22 mouse cellular contexts compared by ENCODE assay signal in the genomic region with DNA sequence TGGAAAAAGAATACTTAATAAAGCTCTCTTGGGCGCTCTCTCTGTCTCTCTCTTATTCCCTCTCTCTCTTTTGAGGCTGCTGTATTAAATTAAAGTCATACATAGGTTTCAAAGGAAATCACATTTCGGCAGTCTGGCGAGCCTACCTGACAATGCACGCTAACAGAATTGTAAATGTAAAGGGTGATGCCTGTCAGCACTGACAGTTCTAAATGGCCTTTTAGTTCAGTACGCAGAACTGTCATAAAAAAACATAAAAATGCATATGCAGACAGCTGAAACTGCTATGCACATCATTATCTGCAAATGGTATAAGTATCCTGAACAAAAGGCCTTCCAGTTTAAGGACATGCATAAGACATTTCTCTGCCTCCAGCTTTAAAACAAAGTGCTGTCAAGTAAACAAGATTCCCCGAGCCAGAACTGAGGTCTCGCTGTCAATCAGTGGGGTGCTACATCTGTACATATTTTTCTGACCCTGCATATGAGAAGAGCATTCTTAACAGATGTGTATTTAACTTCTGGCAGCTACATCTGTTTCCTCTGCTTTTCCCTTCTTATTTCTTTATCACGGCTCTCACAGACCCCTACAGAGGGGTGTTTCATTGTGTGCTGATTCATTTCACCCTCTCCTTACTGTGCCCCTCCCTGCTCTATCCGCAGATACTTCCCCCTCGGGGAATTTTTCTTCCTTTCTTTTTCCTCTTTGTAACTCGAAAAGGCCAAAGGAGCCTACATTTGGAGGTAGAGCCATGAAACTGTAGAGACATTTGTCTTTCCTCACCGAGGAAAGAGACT.
DNase-seq lines count a peak whose midpoint lies in the region; ATAC-seq and TF ChIP-seq lines count a peak whose summit lies in the region.
"Had no signal": no experiment of that assay in that cellular context is flagged by ENCODE, and none has a peak within 500 bp of the region (broad histone marks: within the 10 kb centered on the region; RNA-seq: fewer than 3 reads in every experiment).

No protein-coding gene starts in this region.

- 50% methylated on average over 12 of the region's 12 CpGs for WGBS in forebrain, embryonic 15.5 days
- WGBS in forebrain, embryonic 11.5 days, result 66% methylated on average over 12 of the region's 12 CpGs
- WGBS in midbrain, embryonic 13.5 days, result 53% methylated on average over 12 of the region's 12 CpGs
- 35% methylated on average over 12 of the region's 12 CpGs for WGBS in midbrain, postnatal 0 days
- 30% methylated on average over 12 of the region's 12 CpGs for WGBS in embryonic facial prominence, embryonic 13.5 days
- WGBS in midbrain, embryonic 16.5 days, result 33% methylated on average over 12 of the region's 12 CpGs

- H3K4me2 ChIP-seq in forebrain, embryonic 15.5 days (replicated peaks), result no peak overlapping the region
- no peak overlapping the region for H3K4me2 ChIP-seq in forebrain, embryonic 11.5 days (ENCODE audit: low read depth, low read length, severe bottlenecking)
- no peak overlapping the region for H3K4me2 ChIP-seq in midbrain, embryonic 13.5 days (replicated peaks)
- H3K4me2 ChIP-seq in midbrain, postnatal 0 days (ENCODE audit: low read depth, low read length, poor library complexity, severe bottlenecking), result no peak overlapping the region
- H3K4me2 ChIP-seq in embryonic facial prominence, embryonic 13.5 days, result no peak overlapping the region
- 0 out of 2 replicates have a peak overlapping the region, but pooled peaks have one; percentile 4 for H3K4me2 ChIP-seq in midbrain, embryonic 16.5 days (ENCODE audit: low read length)
- H3K4me2 ChIP-seq: embryonic facial prominence, embryonic 15.5 days; heart, embryonic 12.5 days; liver, embryonic 11.5 days had no signal

- H3K27ac ChIP-seq in forebrain, embryonic 15.5 days (replicated peaks), result peak overlapping the region; percentile 71
- no peak overlapping the region for H3K27ac ChIP-seq in forebrain, embryonic 11.5 days (ENCODE audit: low read depth, low read length)
- H3K27ac ChIP-seq in midbrain, embryonic 13.5 days, result peak overlapping the region; percentile 44; the same call in 1 of the 2 replicates
- H3K27ac ChIP-seq in midbrain, postnatal 0 days (ENCODE audit: low read depth, low read length), result no peak overlapping the region
- H3K27ac ChIP-seq in embryonic facial prominence, embryonic 13.5 days, result peak overlapping the region; percentile 35
- peak overlapping the region; percentile 61 for H3K27ac ChIP-seq in midbrain, embryonic 16.5 days (ENCODE audit: low read length)
- H3K27ac ChIP-seq: embryonic facial prominence, embryonic 15.5 days; kidney, postnatal 0 days had no signal

- peak; percentile 62 for ATAC-seq in forebrain, embryonic 15.5 days (replicated peaks)
- no peak for ATAC-seq in forebrain, embryonic 11.5 days (replicated peaks; ENCODE audit: low FRiP score)
- no peak for ATAC-seq in midbrain, embryonic 13.5 days
- no peak; the same call in 1 of the 2 replicates for ATAC-seq in midbrain, postnatal 0 days (ENCODE audit: low FRiP score)
- no peak for ATAC-seq in embryonic facial prominence, embryonic 13.5 days (ENCODE audit: insufficient number of reproducible peaks, insufficient read depth, low FRiP score, low TSS enrichment, low read depth)
- peak; percentile 75 for ATAC-seq in midbrain, embryonic 16.5 days
- ATAC-seq: inflammation-experienced regulatory T-cells, adult 6 months; liver, postnatal 0 days had no signal

- peaks cover 14% of the 10 kb centered on the region for H3K4me1 ChIP-seq in forebrain, embryonic 15.5 days
- H3K4me1 ChIP-seq in forebrain, embryonic 11.5 days (replicated peaks; ENCODE audit: control insufficient read depth, insufficient read depth, low read length), result no peaks in the 10 kb centered on the region
- peaks cover 16% of the 10 kb centered on the region for H3K4me1 ChIP-seq in midbrain, embryonic 13.5 days (replicated peaks)
- H3K4me1 ChIP-seq in midbrain, postnatal 0 days (ENCODE audit: insufficient read depth, low read length), result 0 out of 2 replicates have a peak, but pooled peaks cover 3% of the 10 kb centered on the region
- peaks cover 19% of the 10 kb centered on the region for H3K4me1 ChIP-seq in embryonic facial prominence, embryonic 13.5 days
- H3K4me1 ChIP-seq in midbrain, embryonic 16.5 days (ENCODE audit: control insufficient read depth, insufficient read depth, low read length), result peaks cover 13% of the 10 kb centered on the region
- H3K4me1 ChIP-seq: heart, embryonic 12.5 days had no signal

- no peak for DNase-seq in forebrain, embryonic 11.5 days (ENCODE audit: low spot score)
- no peak for DNase-seq in midbrain, postnatal 0 days (ENCODE audit: low spot score)
- no peak for DNase-seq in adrenal gland, postnatal 10 days
- DNase-seq: adrenal gland, postnatal 36 days; cerebellum, adult 11-12 months; gastrocnemius, postnatal 10 days; heart, postnatal 10 days; kidney, adult 18-20 months; layer of hippocampus, adult 9-11 months; left cerebral cortex, postnatal 4 days; liver, postnatal 0 days; lung, postnatal 14 days; right cerebral cortex, postnatal 25 days had no signal

- no peak overlapping the region for H3K4me3 ChIP-seq in forebrain, embryonic 15.5 days
- H3K4me3 ChIP-seq in forebrain, embryonic 11.5 days (ENCODE audit: low read depth, low read length), result no peak overlapping the region
- no peak overlapping the region for H3K4me3 ChIP-seq in midbrain, embryonic 13.5 days (replicated peaks)
- no peak overlapping the region for H3K4me3 ChIP-seq in midbrain, postnatal 0 days (ENCODE audit: low read depth, low read length)
- H3K4me3 ChIP-seq in embryonic facial prominence, embryonic 13.5 days, result no peak overlapping the region
- no peak overlapping the region for H3K4me3 ChIP-seq in midbrain, embryonic 16.5 days (ENCODE audit: low read depth, low read length)
- H3K4me3 ChIP-seq: embryonic facial prominence, embryonic 15.5 days; heart, embryonic 12.5 days had no signal

- H3K36me3 ChIP-seq in forebrain, embryonic 15.5 days, result no peaks in the 10 kb centered on the region
- no peaks in the 10 kb centered on the region for H3K36me3 ChIP-seq in forebrain, embryonic 11.5 days (ENCODE audit: control insufficient read depth, insufficient read depth, low read length)
- no peaks in the 10 kb centered on the region for H3K36me3 ChIP-seq in midbrain, embryonic 13.5 days
- H3K36me3 ChIP-seq in midbrain, postnatal 0 days (ENCODE audit: insufficient read depth, low read length), result no peaks in the 10 kb centered on the region
- H3K36me3 ChIP-seq in embryonic facial prominence, embryonic 13.5 days, result no peaks in the 10 kb centered on the region
- no peaks in the 10 kb centered on the region for H3K36me3 ChIP-seq in midbrain, embryonic 16.5 days (ENCODE audit: control insufficient read depth, insufficient read depth, low read length)
- H3K36me3 ChIP-seq: embryonic facial prominence, embryonic 15.5 days; heart, embryonic 12.5 days had no signal

- no peaks in the 10 kb centered on the region for H3K9me3 ChIP-seq in forebrain, embryonic 15.5 days
- H3K9me3 ChIP-seq in forebrain, embryonic 11.5 days (ENCODE audit: control insufficient read depth, low read length), result no peaks in the 10 kb centered on the region
- no peaks in the 10 kb centered on the region for H3K9me3 ChIP-seq in midbrain, embryonic 13.5 days
- H3K9me3 ChIP-seq in midbrain, postnatal 0 days (ENCODE audit: low read length), result no peaks in the 10 kb centered on the region
- H3K9me3 ChIP-seq in embryonic facial prominence, embryonic 13.5 days, result no peaks in the 10 kb centered on the region
- H3K9me3 ChIP-seq in midbrain, embryonic 16.5 days (replicated peaks; ENCODE audit: control insufficient read depth, low read length, poor library complexity, severe bottlenecking), result no peaks in the 10 kb centered on the region
- H3K9me3 ChIP-seq: embryonic facial prominence, embryonic 15.5 days; heart, embryonic 12.5 days had no signal

- no peaks in the 10 kb centered on the region for H3K27me3 ChIP-seq in forebrain, embryonic 15.5 days
- H3K27me3 ChIP-seq in forebrain, embryonic 11.5 days (ENCODE audit: control insufficient read depth, insufficient read depth, low read length), result no peaks in the 10 kb centered on the region
- H3K27me3 ChIP-seq in midbrain, embryonic 13.5 days, result no peaks in the 10 kb centered on the region
- no peaks in the 10 kb centered on the region for H3K27me3 ChIP-seq in midbrain, postnatal 0 days (ENCODE audit: insufficient read depth, low read length)
- H3K27me3 ChIP-seq in embryonic facial prominence, embryonic 13.5 days, result no peaks in the 10 kb centered on the region
- H3K27me3 ChIP-seq in midbrain, embryonic 16.5 days (ENCODE audit: control insufficient read depth, insufficient read depth, low read depth, low read length), result no peaks in the 10 kb centered on the region
- H3K27me3 ChIP-seq: embryonic facial prominence, embryonic 15.5 days; heart, embryonic 12.5 days had no signal

- no peak overlapping the region for H3K9ac ChIP-seq in forebrain, embryonic 15.5 days (replicated peaks)
- H3K9ac ChIP-seq in forebrain, embryonic 11.5 days (ENCODE audit: low read length), result no peak overlapping the region
- H3K9ac ChIP-seq in midbrain, embryonic 13.5 days (replicated peaks), result no peak overlapping the region
- H3K9ac ChIP-seq in midbrain, postnatal 0 days (replicated peaks; ENCODE audit: low read length, poor library complexity, severe bottlenecking), result no peak overlapping the region
- H3K9ac ChIP-seq in embryonic facial prominence, embryonic 13.5 days, result no peak overlapping the region
- H3K9ac ChIP-seq in midbrain, embryonic 16.5 days (ENCODE audit: low read depth, low read length), result no peak overlapping the region
- H3K9ac ChIP-seq: embryonic facial prominence, embryonic 15.5 days; heart, embryonic 12.5 days; liver, postnatal 0 days had no signal

- no peak for TF ChIP-seq CTCF in midbrain, postnatal 0 days (IDR thresholded peaks at IDR 0.05)

Comparison
In these comparisons a context has a peak if more than half of its experiments do, and no peak if none do; other contexts are left out.
1. ATAC-seq: peak in forebrain, embryonic 15.5 days (single experiment) and midbrain, embryonic 16.5 days (single experiment); none in forebrain, embryonic 11.5 days (single experiment), midbrain, embryonic 13.5 days (single experiment), midbrain, postnatal 0 days (single experiment) and embryonic facial prominence, embryonic 13.5 days (single experiment).
2. H3K27ac ChIP-seq: peak in forebrain, embryonic 15.5 days (single experiment), midbrain, embryonic 13.5 days (single experiment), embryonic facial prominence, embryonic 13.5 days (single experiment) and midbrain, embryonic 16.5 days (single experiment); none in forebrain, embryonic 11.5 days (single experiment) and midbrain, postnatal 0 days (single experiment).